ENCODE assay signal across 12 mouse cellular contexts in genomic region chr15:97180970-97181669, GRCm38 (mm10).
DNase-seq lines count a peak whose midpoint lies in the region; ATAC-seq and TF ChIP-seq lines count a peak whose summit lies in the region.
"Had no signal": no experiment of that assay in that cellular context is flagged by ENCODE, and none has a peak within 500 bp of the region (broad histone marks: within the 10 kb centered on the region; RNA-seq: fewer than 3 reads in every experiment).

No protein-coding gene starts in this region.

- H3K36me3 ChIP-seq in ES-E14 (ENCODE audit: control insufficient read depth, insufficient read depth, low read length, poor library complexity, severe bottlenecking) = no peaks in the 10 kb centered on the region
- H3K36me3 ChIP-seq in hindbrain, embryonic 11.5 days (ENCODE audit: control insufficient read depth, insufficient read depth, low read length) = no peaks in the 10 kb centered on the region
- H3K36me3 ChIP-seq in midbrain, embryonic 12.5 days = no peaks in the 10 kb centered on the region
- H3K36me3 ChIP-seq: G1E; liver, embryonic 15.5 days; neural tube, embryonic 13.5 days had no signal

- in situ Hi-C loops in ES-E14 (cut with MboI; ENCODE audit: low sequenced_read_pairs in 2 of 2, unreplicated experiment in 2 of 2) = no loop called here

- 64% methylated on average over 9 of the region's 9 CpGs for WGBS in hindbrain, embryonic 11.5 days
- 49% methylated on average over 9 of the region's 9 CpGs for WGBS in midbrain, embryonic 12.5 days

- DNase-seq in ES-E14 (ENCODE audit: low read depth, low spot score) = no peak
- peak; percentile 76 for DNase-seq in brain, adult 2 months (ENCODE audit: low read depth, low spot score)
- peak; percentile 54 for DNase-seq in hindbrain, embryonic 11.5 days (ENCODE audit: low spot score)
- no peak for DNase-seq in gastrocnemius, adult 8-10 months (ENCODE audit: low spot score in 2 of 2)
- no peak for DNase-seq in kidney, postnatal 14 days
- DNase-seq in layer of hippocampus, adult 11-12 months (ENCODE audit: low spot score) = no peak
- DNase-seq: cerebellum, adult 18-20 months; heart, adult 11 months had no signal

- no peak overlapping the region for H3K4me3 ChIP-seq in ES-E14 (ENCODE audit: insufficient read depth in 1 of 2, low read depth in 1 of 2, low read length in 2 of 2, poor library complexity in 1 of 2, severe bottlenecking in 1 of 2)
- H3K4me3 ChIP-seq in hindbrain, embryonic 11.5 days (ENCODE audit: low read depth, low read length) = no peak overlapping the region
- H3K4me3 ChIP-seq in midbrain, embryonic 12.5 days = no peak overlapping the region
- H3K4me3 ChIP-seq: liver, embryonic 15.5 days; neural tube, embryonic 13.5 days had no signal

- H3K9ac ChIP-seq in ES-E14 (ENCODE audit: insufficient read depth, low read depth, low read length, poor library complexity, severe bottlenecking) = no peak overlapping the region
- H3K9ac ChIP-seq in hindbrain, embryonic 11.5 days (ENCODE audit: low read depth, low read length) = no peak overlapping the region
- no peak overlapping the region for H3K9ac ChIP-seq in midbrain, embryonic 12.5 days (replicated peaks)
- H3K9ac ChIP-seq: liver, embryonic 15.5 days; neural tube, embryonic 13.5 days had no signal

- no peak for ATAC-seq in hindbrain, embryonic 11.5 days (ENCODE audit: low FRiP score)
- ATAC-seq in midbrain, embryonic 12.5 days (ENCODE audit: low FRiP score, low read depth) = peak; percentile 71; the same call in 1 of the 2 replicates

- H3K4me1 ChIP-seq in ES-E14 (ENCODE audit: control insufficient read depth in 2 of 2, insufficient read depth in 2 of 2, low read length in 2 of 2, poor library complexity in 1 of 2) = no peaks in the 10 kb centered on the region; a peak in 1 of 4 replicates
- no peaks in the 10 kb centered on the region for H3K4me1 ChIP-seq in hindbrain, embryonic 11.5 days (replicated peaks; ENCODE audit: control insufficient read depth, insufficient read depth, low read length)
- H3K4me1 ChIP-seq in midbrain, embryonic 12.5 days = peaks cover 12% of the 10 kb centered on the region
- H3K4me1 ChIP-seq: liver, embryonic 15.5 days had no signal

- no peak overlapping the region for H3K4me2 ChIP-seq in hindbrain, embryonic 11.5 days (replicated peaks; ENCODE audit: low read depth, low read length)
- no peak overlapping the region for H3K4me2 ChIP-seq in midbrain, embryonic 12.5 days (replicated peaks)
- H3K4me2 ChIP-seq: liver, embryonic 15.5 days; neural tube, embryonic 13.5 days had no signal

- no peak overlapping the region for H3K27ac ChIP-seq in ES-E14 (ENCODE audit: insufficient read depth, low read depth, low read length, poor library complexity, severe bottlenecking)
- no peak overlapping the region for H3K27ac ChIP-seq in hindbrain, embryonic 11.5 days (ENCODE audit: low read depth, low read length)
- H3K27ac ChIP-seq in midbrain, embryonic 12.5 days (replicated peaks) = peak overlapping the region; percentile 39
- H3K27ac ChIP-seq: liver, embryonic 15.5 days; neural tube, embryonic 13.5 days had no signal

- H3K27me3 ChIP-seq in hindbrain, embryonic 11.5 days (ENCODE audit: control insufficient read depth, insufficient read depth, low read length) = no peaks in the 10 kb centered on the region
- no peaks in the 10 kb centered on the region for H3K27me3 ChIP-seq in midbrain, embryonic 12.5 days
- H3K27me3 ChIP-seq: liver, embryonic 15.5 days; neural tube, embryonic 13.5 days had no signal

- no peaks in the 10 kb centered on the region for H3K9me3 ChIP-seq in ES-E14 (ENCODE audit: control insufficient read depth, insufficient read depth, low read depth, low read length)
- H3K9me3 ChIP-seq in hindbrain, embryonic 11.5 days (ENCODE audit: control insufficient read depth, low read length) = no peaks in the 10 kb centered on the region
- H3K9me3 ChIP-seq in midbrain, embryonic 12.5 days = no peaks in the 10 kb centered on the region
- H3K9me3 ChIP-seq: liver, embryonic 15.5 days; neural tube, embryonic 13.5 days had no signal

TF ChIP-seq in ES-E14, 5 proteins besides CTCF, POLR2A, EP300 and RAD21:
- TF ChIP-seq ZC3H11A (IDR thresholded peaks at IDR 0.05; ENCODE audit: borderline replicate concordance, low read depth, low read length) = no peak
- TF ChIP-seq CHD2 (IDR thresholded peaks at IDR 0.05; ENCODE audit: low read depth, low read length) = no peak
- TF ChIP-seq ZNF384 (IDR thresholded peaks at IDR 0.05; ENCODE audit: low read depth, low read length) = peak; percentile 72; the same call in 1 of the 2 replicates

Comparison
In these comparisons a context has a peak if more than half of its experiments do, and no peak if none do; other contexts are left out.
1. DNase-seq: peak in brain, adult 2 months (single experiment) and hindbrain, embryonic 11.5 days (single experiment); none in ES-E14 (single experiment), gastrocnemius, adult 8-10 months (0 of 2), kidney, postnatal 14 days (single experiment) and layer of hippocampus, adult 11-12 months (single experiment).